Mouse (Mus musculus) midbrain, embryonic 10.5 days (tissue): ENCODE measurements at regions not wholly inside any gene's neighbourhood (a gene's known extent, or its start where the extent isn't known, plus 50 kb on each side); places are given as distances from the start of the nearest gene placed in this dataset.

Experiments used
- DNase-seq: peaks from one replicate; pipeline ENCODE4 v3.0.0-alpha.2; 2017; ENCODE audit warnings: low spot score
- H3K27ac ChIP-seq: fragments of 300-500 bp; sonication (generic); replicated peaks from 2 replicates; pipeline ENCODE4 v1.5.1; 2016; ENCODE audit warnings: mild to moderate bottlenecking
- H3K27me3 ChIP-seq: fragments of 300-500 bp; sonication (generic); 2 replicates; pipeline ENCODE4 v1.6.1; 2016; ENCODE audit warnings: low read depth, mild to moderate bottlenecking; ENCODE audit not compliant: poor library complexity, severe bottlenecking
- H3K36me3 ChIP-seq: fragments of 300-500 bp; sonication (generic); 2 replicates; pipeline ENCODE4 v1.6.1; 2016; ENCODE audit warnings: mild to moderate bottlenecking, moderate library complexity
- H3K4me1 ChIP-seq: fragments of 300-500 bp; sonication (generic); 2 replicates; pipeline ENCODE4 v1.6.1; 2016
- H3K4me3 ChIP-seq: fragments of 300-500 bp; sonication (generic); 2 replicates; pipeline ENCODE4 v1.5.1; 2016; ENCODE audit warnings: mild to moderate bottlenecking, moderate library complexity
- H3K9me3 ChIP-seq: fragments of 300-500 bp; sonication (generic); replicated peaks from 2 replicates; pipeline ENCODE4 v1.6.1; 2016; ENCODE audit warnings: mild to moderate bottlenecking
- WGBS: fragments of 180-500 bp; shearing (Covaris S2); methylation state at CpG from one replicate; pipeline ENCODE4 v1.1.7; 2016; 5-methylcytosine and 5-hydroxymethylcytosine counted together

GRCm38 (mm10) chr14:66584699-66585098 is 575.7 kb upstream of the Gulo start:
- DNase-seq: no peak
- H3K4me3 ChIP-seq: no peak overlapping the region
- no peaks in the 10 kb centered on the region for H3K27me3 ChIP-seq
- WGBS: 79% methylated on average over 4 of the region's 4 CpGs
- H3K36me3 ChIP-seq: no peaks in the 10 kb centered on the region
- H3K4me1 ChIP-seq: no peaks in the 10 kb centered on the region
- no peak overlapping the region for H3K27ac ChIP-seq
- H3K9me3 ChIP-seq: no peaks in the 10 kb centered on the region

- no peak for DNase-seq
- H3K9me3 ChIP-seq: no peaks in the 10 kb centered on the region
- H3K27ac ChIP-seq: no peak overlapping the region
- WGBS: 87% methylated on average over 6 of the region's 6 CpGs
- no peaks in the 10 kb centered on the region for H3K4me1 ChIP-seq
- no peak overlapping the region for H3K4me3 ChIP-seq
- H3K27me3 ChIP-seq: no peaks in the 10 kb centered on the region
- no peaks in the 10 kb centered on the region for H3K36me3 ChIP-seq
Measured at GRCm38 (mm10) chr14:66579904-66580492, 571.0 kb upstream of the Gulo start.

- Histone ChIP-seq H3K4me3 (no peak overlapping the region), H3K27ac (no peak overlapping the region), H3K27me3 (no peaks in the 10 kb centered on the region), H3K4me1 (peaks cover 11% of the 10 kb centered on the region), H3K36me3 (no peaks in the 10 kb centered on the region), H3K9me3 (no peaks in the 10 kb centered on the region)
- WGBS: 82% methylated on average over 10 of the region's 10 CpGs
- DNase-seq: no peak
Measured at GRCm38 (mm10) chr14:66566600-66566999, 557.6 kb upstream of the Gulo start.

GRCm38 (mm10) chr14:66562744-66563143 is 553.7 kb upstream of the Gulo start:
- Histone ChIP-seq H3K4me3 (no peak overlapping the region), H3K27me3 (no peaks in the 10 kb centered on the region), H3K4me1 (peaks cover 11% of the 10 kb centered on the region), H3K27ac (no peak overlapping the region), H3K36me3 (no peaks in the 10 kb centered on the region), H3K9me3 (no peaks in the 10 kb centered on the region)
- no peak for DNase-seq
- WGBS: 58% methylated on average over 4 of the region's 4 CpGs

GRCm38 (mm10) chr14:66561715-66562114 is 552.7 kb upstream of the Gulo start:
- Histone ChIP-seq H3K4me1 (peaks cover 10% of the 10 kb centered on the region), H3K27me3 (no peaks in the 10 kb centered on the region), H3K36me3 (no peaks in the 10 kb centered on the region), H3K4me3 (no peak overlapping the region), H3K9me3 (no peaks in the 10 kb centered on the region), H3K27ac (no peak overlapping the region)
- no peak for DNase-seq
- 84% methylated on average over 3 of the region's 3 CpGs for WGBS

GRCm38 (mm10) chr14:66561042-66561590 is 552.1 kb upstream of the Gulo start:
- no peak for DNase-seq
- H3K27ac ChIP-seq: no peak overlapping the region
- no peaks in the 10 kb centered on the region for H3K36me3 ChIP-seq
- H3K9me3 ChIP-seq: no peaks in the 10 kb centered on the region
- H3K4me3 ChIP-seq: no peak overlapping the region
- 94% methylated on average over 5 of the region's 5 CpGs for WGBS
- H3K4me1 ChIP-seq: peaks cover 5% of the 10 kb centered on the region
- H3K27me3 ChIP-seq: no peaks in the 10 kb centered on the region

GRCm38 (mm10) chr14:66558393-66558792 is 549.4 kb upstream of the Gulo start:
- Histone ChIP-seq H3K27me3 (no peaks in the 10 kb centered on the region), H3K36me3 (no peaks in the 10 kb centered on the region), H3K4me3 (no peak overlapping the region), H3K9me3 (no peaks in the 10 kb centered on the region), H3K27ac (no peak overlapping the region), H3K4me1 (peaks cover 5% of the 10 kb centered on the region)
- WGBS: 95% methylated on average over 5 of the region's 5 CpGs
- no peak for DNase-seq

- Histone ChIP-seq H3K36me3 (no peaks in the 10 kb centered on the region), H3K27ac (no peak overlapping the region), H3K4me3 (no peak overlapping the region), H3K9me3 (no peaks in the 10 kb centered on the region), H3K4me1 (no peaks in the 10 kb centered on the region; the same call in 1 of the 2 replicates), H3K27me3 (no peaks in the 10 kb centered on the region)
- 78% methylated on average over 8 of the region's 8 CpGs for WGBS
- no peak for DNase-seq
Measured at GRCm38 (mm10) chr14:66557631-66558030, 548.6 kb upstream of the Gulo start.

GRCm38 (mm10) chr14:66538498-66538897 is 529.5 kb upstream of the Gulo start:
- no peak for DNase-seq
- no peaks in the 10 kb centered on the region for H3K9me3 ChIP-seq
- H3K36me3 ChIP-seq: no peaks in the 10 kb centered on the region
- H3K4me1 ChIP-seq: no peaks in the 10 kb centered on the region
- H3K27me3 ChIP-seq: no peaks in the 10 kb centered on the region
- H3K4me3 ChIP-seq: no peak overlapping the region
- no peak overlapping the region for H3K27ac ChIP-seq
- WGBS: 90% methylated on average over 6 of the region's 6 CpGs

- Histone ChIP-seq H3K4me3 (no peak overlapping the region), H3K9me3 (no peaks in the 10 kb centered on the region), H3K27me3 (no peaks in the 10 kb centered on the region), H3K27ac (no peak overlapping the region), H3K36me3 (no peaks in the 10 kb centered on the region), H3K4me1 (no peaks in the 10 kb centered on the region)
- no peak for DNase-seq
- 68% methylated on average over 1 of the region's 1 CpGs for WGBS
Measured at GRCm38 (mm10) chr14:66534671-66535070, 525.7 kb upstream of the Gulo start.

- no peak for DNase-seq
- H3K27me3 ChIP-seq: no peaks in the 10 kb centered on the region
- WGBS: 48% methylated on average over 5 of the region's 5 CpGs
Measured at GRCm38 (mm10) chr14:66528135-66528534, 519.1 kb upstream of the Gulo start.

GRCm38 (mm10) chr14:66527061-66527460 is 518.1 kb upstream of the Gulo start:
- Histone ChIP-seq H3K4me3 (no peak overlapping the region), H3K27ac (no peak overlapping the region), H3K9me3 (no peaks in the 10 kb centered on the region), H3K27me3 (no peaks in the 10 kb centered on the region), H3K36me3 (no peaks in the 10 kb centered on the region), H3K4me1 (peaks cover 8% of the 10 kb centered on the region)
- WGBS: 73% methylated on average over 6 of the region's 6 CpGs
- DNase-seq: no peak

More at GRCm38 (mm10) chr14:66528135-66528534, 519.1 kb upstream of the Gulo start:
- no peaks in the 10 kb centered on the region for H3K9me3 ChIP-seq
- H3K4me3 ChIP-seq: no peak overlapping the region
- no peaks in the 10 kb centered on the region for H3K36me3 ChIP-seq
- no peak overlapping the region for H3K27ac ChIP-seq
- H3K4me1 ChIP-seq: no peaks in the 10 kb centered on the region

- Histone ChIP-seq H3K27ac (peak overlapping the region; percentile 42), H3K36me3 (no peaks in the 10 kb centered on the region), H3K27me3 (no peaks in the 10 kb centered on the region), H3K9me3 (no peaks in the 10 kb centered on the region), H3K4me1 (peaks cover 12% of the 10 kb centered on the region), H3K4me3 (no peak overlapping the region)
- DNase-seq: no peak
- 84% methylated on average over 6 of the region's 6 CpGs for WGBS
Measured at GRCm38 (mm10) chr14:66522856-66523400, 513.9 kb upstream of the Gulo start.
